Mouse (Mus musculus) liver, postnatal 0 days (tissue): ENCODE measurements around the gene Fbxo17. TPM values are rescaled to one million over a fixed set of nuclear protein-coding genes. Genes with fewer than 3 reads are reported as not detected.

ENCODE experiments used
- ATAC-seq: fragments of 200-750 bp; cut with Nextera tagmentation; 2 replicates; pipeline ENCODE4 v1.8.0; 2017; ENCODE audit warnings: mild to moderate bottlenecking, moderate library complexity
- DNase-seq: peaks from one replicate; pipeline ENCODE4 v3.0.0-alpha.2; 2016
- H3K27ac ChIP-seq: fragments of 300-500 bp; sonication (generic); 2 replicates; pipeline ENCODE4 v1.5.1; 2014; ENCODE audit warnings: antibody characterized with exemption, moderate library complexity, mild to moderate bottlenecking, low read depth
- H3K27me3 ChIP-seq: fragments of 300-500 bp; sonication (generic); 2 replicates; pipeline ENCODE4 v1.6.1; 2014; ENCODE audit warnings: low read length, control low read depth, mixed read lengths; ENCODE audit not compliant: insufficient read depth
- H3K36me3 ChIP-seq: fragments of 300-500 bp; sonication (generic); replicated peaks from 2 replicates; pipeline ENCODE4 v1.6.1; 2014; ENCODE audit warnings: mild to moderate bottlenecking, control low read depth, low read length, moderate library complexity, mixed read lengths; ENCODE audit not compliant: insufficient read depth
- H3K4me1 ChIP-seq: fragments of 300-500 bp; sonication (generic); 2 replicates; pipeline ENCODE4 v1.6.1; 2014; ENCODE audit warnings: antibody characterized with exemption, mild to moderate bottlenecking, control low read depth; ENCODE audit not compliant: insufficient read depth
- H3K4me2 ChIP-seq: fragments of 300-500 bp; sonication (generic); 2 replicates; pipeline ENCODE4 v1.6.1; 2014; ENCODE audit warnings: low read depth, mild to moderate bottlenecking, low read length, moderate library complexity, mixed read lengths
- H3K4me3 ChIP-seq: fragments of 300-500 bp; sonication (generic); 2 replicates; pipeline ENCODE4 v1.5.1; 2014; ENCODE audit warnings: low read depth, low read length
- H3K9ac ChIP-seq: fragments of 300-500 bp; sonication (generic); replicated peaks from 2 replicates; pipeline ENCODE4 v1.6.1; 2014; ENCODE audit warnings: mild to moderate bottlenecking, moderate library complexity
- H3K9me3 ChIP-seq: fragments of 300-500 bp; sonication (generic); 2 replicates; pipeline ENCODE4 v1.6.1; 2016; ENCODE audit warnings: mild to moderate bottlenecking, control low read depth, low read length, mixed read lengths
- CTCF ChIP-seq: sonication (generic); IDR thresholded peaks from 2 replicates; pipeline ENCODE4 v1.5.1; 2016; ENCODE audit warnings: antibody characterized with exemption, low read depth
- EP300 ChIP-seq: IDR thresholded peaks from 2 replicates; pipeline ENCODE4 v1.6.1; 2016; ENCODE audit warnings: antibody characterized with exemption, low read depth, mild to moderate bottlenecking
- WGBS: fragments of 180-500 bp; shearing (Covaris S2); extraction: QIAGEN DNeasy Blood & Tissue Kit; methylation state at CpG from one replicate; pipeline ENCODE4 v1.1.7; 2014; ENCODE audit not compliant: insufficient replicate concordance; 5-methylcytosine and 5-hydroxymethylcytosine counted together
- polyA plus RNA-seq: library from polyadenylated mRNA; unstranded; fragments of >200 nt; fragmentation: Nextera tagmentation; extraction: Ambion mirVana; gene quantifications from 2 replicates; pipeline ENCODE4 v1.2.1, GENCODE M21; 2015

Fbxo17 gene
- polyA plus RNA-seq, 1 experiment from 2014 or later: 0.90 TPM

- Histone ChIP-seq H3K27ac (no peak overlapping the region), H3K9ac (no peak overlapping the region), H3K27me3 (no peaks in the 10 kb centered on the region), H3K36me3 (peaks cover 8% of the 10 kb centered on the region), H3K9me3 (no peaks in the 10 kb centered on the region), H3K4me1 (no peaks in the 10 kb centered on the region; the same call in 1 of the 2 replicates), H3K4me2 (no peak overlapping the region), H3K4me3 (no peak overlapping the region)
- TF ChIP-seq CTCF (no peak), EP300 (no peak)
- DNase-seq (no peak), ATAC-seq (no peak)
- WGBS: 83% methylated on average over 12 of the region's 12 CpGs
These were observed 57.6 kb downstream of the Fbxo17 start for GRCm38 (mm10) chr7:28774164-28774563.

- H3K9me3 ChIP-seq: no peaks in the 10 kb centered on the region
- WGBS: 81% methylated on average over 7 of the region's 7 CpGs
- H3K27me3 ChIP-seq: no peaks in the 10 kb centered on the region
- TF ChIP-seq CTCF (no peak), EP300 (no peak)
- H3K9ac ChIP-seq: no peak overlapping the region
- ATAC-seq: no peak
- no peak overlapping the region for H3K4me3 ChIP-seq
- H3K4me2 ChIP-seq: no peak overlapping the region
- H3K27ac ChIP-seq: no peak overlapping the region
- DNase-seq: no peak
- H3K4me1 ChIP-seq: peaks cover under 1% of the 10 kb centered on the region
- peaks cover 8% of the 10 kb centered on the region for H3K36me3 ChIP-seq
These were observed 58.5 kb downstream of the Fbxo17 start for GRCm38 (mm10) chr7:28775129-28775528.

DNA sequence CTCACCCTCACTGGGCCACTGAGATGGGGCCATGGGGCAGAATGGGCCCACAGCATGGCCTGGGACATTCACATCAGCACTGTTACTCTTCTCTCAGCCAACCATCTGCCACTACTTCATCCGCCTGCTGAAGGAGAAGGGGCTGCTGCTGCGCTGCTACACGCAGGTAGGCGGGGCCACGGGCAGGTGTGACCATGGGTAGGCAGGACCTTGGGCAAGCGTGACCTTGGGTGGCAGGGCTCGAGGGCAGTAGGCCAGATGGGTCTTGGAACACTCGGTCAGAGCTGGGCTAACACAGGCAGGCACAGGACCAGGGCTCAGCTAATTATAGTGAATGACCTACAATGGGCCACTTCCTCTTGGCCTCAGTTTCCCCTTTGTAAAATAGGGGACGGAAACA lies 62.2 kb downstream of the Fbxo17 start:
- 77% methylated on average over 9 of the region's 9 CpGs for WGBS
- Histone ChIP-seq H3K4me3 (no peak overlapping the region), H3K4me2 (no peak overlapping the region), H3K27me3 (no peaks in the 10 kb centered on the region), H3K36me3 (peaks cover 12% of the 10 kb centered on the region), H3K9ac (no peak overlapping the region), H3K4me1 (peaks cover 10% of the 10 kb centered on the region), H3K27ac (no peak overlapping the region), H3K9me3 (no peaks in the 10 kb centered on the region)
- TF ChIP-seq CTCF (no peak), EP300 (no peak)
- no peak for DNase-seq
- no peak for ATAC-seq

- no peaks in the 10 kb centered on the region for H3K27me3 ChIP-seq
- no peak overlapping the region; the same call in 1 of the 2 replicates for H3K4me2 ChIP-seq
- peaks cover 12% of the 10 kb centered on the region for H3K36me3 ChIP-seq
- DNase-seq (peak; percentile 90), ATAC-seq (peak; percentile 74)
- WGBS: 44% methylated on average over 6 of the region's 6 CpGs
- no peak overlapping the region for H3K4me3 ChIP-seq
- H3K4me1 ChIP-seq: peaks cover 10% of the 10 kb centered on the region
- H3K27ac ChIP-seq: peak overlapping the region; percentile 62
- TF ChIP-seq CTCF: peak; percentile 89
- TF ChIP-seq EP300: no peak
- no peaks in the 10 kb centered on the region for H3K9me3 ChIP-seq
- H3K9ac ChIP-seq: no peak overlapping the region
These were observed 63.6 kb downstream of the Fbxo17 start for GRCm38 (mm10) chr7:28780067-28780658.

- DNase-seq (no peak), ATAC-seq (no peak)
- Histone ChIP-seq H3K27ac (peak overlapping the region; percentile 62), H3K4me1 (peaks cover 10% of the 10 kb centered on the region), H3K4me3 (no peak overlapping the region), H3K27me3 (no peaks in the 10 kb centered on the region), H3K4me2 (no peak overlapping the region; the same call in 1 of the 2 replicates), H3K9ac (no peak overlapping the region; the same call in 1 of the 2 replicates), H3K9me3 (no peaks in the 10 kb centered on the region), H3K36me3 (peaks cover 12% of the 10 kb centered on the region)
- TF ChIP-seq EP300 (no peak), CTCF (no peak)
- 45% methylated on average over 7 of the region's 7 CpGs for WGBS
These were observed 64.3 kb downstream of the Fbxo17 start for GRCm38 (mm10) chr7:28780857-28781256.

- DNase-seq: no peak
- H3K27ac ChIP-seq: peak overlapping the region; percentile 62; the same call in 1 of the 2 replicates
These were observed 64.7 kb downstream of the Fbxo17 start for GRCm38 (mm10) chr7:28781261-28781663.

More at GRCm38 (mm10) chr7:28781261-28781663, 64.7 kb downstream of the Fbxo17 start:
- no peak overlapping the region; the same call in 1 of the 2 replicates for H3K9ac ChIP-seq
- H3K4me2 ChIP-seq: no peak overlapping the region
- H3K36me3 ChIP-seq: peaks cover 12% of the 10 kb centered on the region
- WGBS: 58% methylated on average over 8 of the region's 8 CpGs
- ATAC-seq: no peak
- TF ChIP-seq CTCF: no peak
- TF ChIP-seq EP300: no peak
- no peak overlapping the region for H3K4me3 ChIP-seq
- peaks cover 10% of the 10 kb centered on the region for H3K4me1 ChIP-seq
- H3K9me3 ChIP-seq: no peaks in the 10 kb centered on the region
- H3K27me3 ChIP-seq: no peaks in the 10 kb centered on the region
